Mouse (Mus musculus) hindbrain, embryonic 16.5 days (tissue): ENCODE results near the gene Prrg3. TPM values are rescaled to one million over a fixed set of nuclear protein-coding genes. Genes with fewer than 3 reads are reported as not detected.

Experiments
- polyA plus RNA-seq: library from polyadenylated mRNA; unstranded; fragments of >200 nt; fragmentation: Nextera tagmentation; extraction: Ambion mirVana; gene quantifications from 2 replicates; pipeline ENCODE4 v1.2.1, GENCODE M21; 2015

Gene Prrg3
- polyA plus RNA-seq, 1 experiment from 2014 or later, result 13.0 TPM

Other genes starting within 250 kb of the Prrg3 start
- gene Vma21, start 146.7 kb upstream of the Prrg3 start, polyA plus RNA-seq, result 52.7 and 52.9 TPM in 2 replicates
- gene Gm1141, start 41.6 kb upstream of the Prrg3 start, polyA plus RNA-seq, result 0.21 and 0.29 TPM in 2 replicates
- 0.19 TPM in 1 of 2 replicates, not detected in the other for gene Fate1, start 10.4 kb downstream of the Prrg3 start, polyA plus RNA-seq
- gene Cnga2, start 29.2 kb downstream of the Prrg3 start, polyA plus RNA-seq, result 0.19 TPM in 2 replicates